Mouse (Mus musculus) midbrain, embryonic 12.5 days (tissue): ENCODE measurements around the gene Kif21b. TPM values are rescaled to one million over a fixed set of nuclear protein-coding genes. Genes with fewer than 3 reads are reported as not detected.

Source experiments
- ATAC-seq: fragments of 200-750 bp; cut with Nextera tagmentation; 2 replicates; pipeline ENCODE4 v1.8.0; 2017; ENCODE audit warnings: low read depth, moderate TSS enrichment, moderate library complexity; ENCODE audit not compliant: low FRiP score
- H3K27ac ChIP-seq: fragments of 300-500 bp; sonication (generic); replicated peaks from 2 replicates; pipeline ENCODE4 v1.5.1; 2016; ENCODE audit warnings: mild to moderate bottlenecking
- H3K27me3 ChIP-seq: fragments of 300-500 bp; sonication (generic); 2 replicates; pipeline ENCODE4 v1.6.1; 2016; ENCODE audit warnings: mild to moderate bottlenecking
- H3K36me3 ChIP-seq: fragments of 300-500 bp; sonication (generic); 2 replicates; pipeline ENCODE4 v1.6.1; 2016
- H3K4me1 ChIP-seq: fragments of 300-500 bp; sonication (generic); 2 replicates; pipeline ENCODE4 v1.6.1; 2016
- H3K4me2 ChIP-seq: fragments of 300-500 bp; sonication (generic); replicated peaks from 2 replicates; pipeline ENCODE4 v1.6.1; 2016; ENCODE audit warnings: mild to moderate bottlenecking, moderate library complexity
- H3K4me3 ChIP-seq: fragments of 300-500 bp; sonication (generic); 2 replicates; pipeline ENCODE4 v1.5.1; 2016; ENCODE audit warnings: mild to moderate bottlenecking
- H3K9ac ChIP-seq: fragments of 300-500 bp; sonication (generic); replicated peaks from 2 replicates; pipeline ENCODE4 v1.6.1; 2016; ENCODE audit warnings: mild to moderate bottlenecking, moderate library complexity
- H3K9me3 ChIP-seq: fragments of 300-500 bp; sonication (generic); 2 replicates; pipeline ENCODE4 v1.6.1; 2016; ENCODE audit warnings: mild to moderate bottlenecking
- WGBS: fragments of 180-500 bp; shearing (Covaris S2); methylation state at CpG from one replicate; pipeline ENCODE4 v1.1.7; 2016; 5-methylcytosine and 5-hydroxymethylcytosine counted together
- polyA plus RNA-seq: library from polyadenylated mRNA; unstranded; fragments of >200 nt; fragmentation: Nextera tagmentation; extraction: Ambion mirVana; gene quantifications from 2 replicates; pipeline ENCODE4 v1.2.1, GENCODE M21; 2016

Kif21b gene
- polyA plus RNA-seq, 1 experiment from 2014 or later, result 30.8 TPM

- no peaks in the 10 kb centered on the region for H3K9me3 ChIP-seq
- H3K4me3 ChIP-seq, result no peak overlapping the region
- H3K4me2 ChIP-seq, result no peak overlapping the region
- H3K36me3 ChIP-seq, result peaks cover 74% of the 10 kb centered on the region
- H3K9ac ChIP-seq, result no peak overlapping the region
- H3K4me1 ChIP-seq, result peaks cover 9% of the 10 kb centered on the region; the same call in 1 of the 2 replicates
- no peak overlapping the region for H3K27ac ChIP-seq
- H3K27me3 ChIP-seq, result no peaks in the 10 kb centered on the region
- 45% methylated on average over 2 of the region's 2 CpGs for WGBS
- ATAC-seq, result 0 out of 2 replicates have a peak, but pooled peaks have one; percentile 20
Measured at GRCm38 (mm10) chr1:136165436-136165835, 34.2 kb downstream of the Kif21b start.

- Histone ChIP-seq H3K4me2 (no peak overlapping the region), H3K27ac (no peak overlapping the region), H3K27me3 (no peaks in the 10 kb centered on the region), H3K4me3 (no peak overlapping the region), H3K4me1 (peaks cover 9% of the 10 kb centered on the region; the same call in 1 of the 2 replicates), H3K9ac (no peak overlapping the region), H3K36me3 (peaks cover 74% of the 10 kb centered on the region), H3K9me3 (no peaks in the 10 kb centered on the region)
- 73% methylated on average over 8 of the region's 8 CpGs for WGBS
- no peak for ATAC-seq
Measured at GRCm38 (mm10) chr1:136167657-136168056, 36.5 kb downstream of the Kif21b start.

GRCm38 (mm10) chr1:136170109-136170508 lies 38.9 kb downstream of the Kif21b start:
- Histone ChIP-seq H3K9me3 (no peaks in the 10 kb centered on the region), H3K27ac (no peak overlapping the region), H3K36me3 (peaks cover 71% of the 10 kb centered on the region), H3K4me3 (no peak overlapping the region), H3K4me2 (no peak overlapping the region), H3K4me1 (peaks cover 29% of the 10 kb centered on the region), H3K27me3 (peaks cover 8% of the 10 kb centered on the region; the same call in 1 of the 2 replicates), H3K9ac (no peak overlapping the region)
- ATAC-seq, result peak; percentile 76
- 9% methylated on average over 5 of the region's 5 CpGs for WGBS

DNA sequence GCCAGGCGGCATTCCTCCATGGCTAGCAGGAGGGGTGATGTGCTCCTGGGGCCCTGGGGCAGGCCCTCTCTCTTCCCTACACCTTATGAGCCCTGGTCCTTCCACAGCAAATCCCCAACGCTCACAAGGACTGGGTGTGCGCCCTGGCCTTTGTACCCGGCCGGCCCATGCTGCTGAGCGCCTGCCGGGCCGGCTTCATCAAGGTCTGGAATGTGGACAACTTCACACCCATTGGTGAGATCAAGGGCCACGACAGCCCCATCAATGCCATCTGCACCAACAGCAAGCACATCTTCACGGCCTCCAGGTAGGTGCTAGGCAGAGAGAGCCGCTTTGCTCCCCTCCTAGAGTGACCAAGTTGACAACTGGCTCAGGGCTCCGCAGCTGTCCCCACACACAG lies 41.5 kb downstream of the Kif21b start:
- H3K27ac ChIP-seq, result no peak overlapping the region

GRCm38 (mm10) chr1:136174101-136174606 lies 43.0 kb downstream of the Kif21b start:
- no peak overlapping the region for H3K27ac ChIP-seq
- H3K9ac ChIP-seq, result no peak overlapping the region
- 0 out of 2 replicates have a peak, but pooled peaks have one; percentile 3 for ATAC-seq
- peaks cover 68% of the 10 kb centered on the region for H3K36me3 ChIP-seq
- H3K27me3 ChIP-seq, result peaks cover 11% of the 10 kb centered on the region; the same call in 1 of the 2 replicates
- no peak overlapping the region for H3K4me3 ChIP-seq
- H3K4me1 ChIP-seq, result peaks cover 25% of the 10 kb centered on the region
- H3K9me3 ChIP-seq, result no peaks in the 10 kb centered on the region
- H3K4me2 ChIP-seq, result no peak overlapping the region; the same call in 1 of the 2 replicates
- 6% methylated on average over 13 of the region's 13 CpGs for WGBS

More for the DNA sequence above, 41.5 kb downstream of the Kif21b start:
- Histone ChIP-seq H3K4me1 (peaks cover 25% of the 10 kb centered on the region), H3K9ac (no peak overlapping the region), H3K4me3 (no peak overlapping the region), H3K27me3 (peaks cover 11% of the 10 kb centered on the region; the same call in 1 of the 2 replicates), H3K36me3 (peaks cover 83% of the 10 kb centered on the region), H3K4me2 (no peak overlapping the region), H3K9me3 (no peaks in the 10 kb centered on the region)
- no peak for ATAC-seq
- WGBS, result 74% methylated on average over 12 of the region's 12 CpGs

DNA sequence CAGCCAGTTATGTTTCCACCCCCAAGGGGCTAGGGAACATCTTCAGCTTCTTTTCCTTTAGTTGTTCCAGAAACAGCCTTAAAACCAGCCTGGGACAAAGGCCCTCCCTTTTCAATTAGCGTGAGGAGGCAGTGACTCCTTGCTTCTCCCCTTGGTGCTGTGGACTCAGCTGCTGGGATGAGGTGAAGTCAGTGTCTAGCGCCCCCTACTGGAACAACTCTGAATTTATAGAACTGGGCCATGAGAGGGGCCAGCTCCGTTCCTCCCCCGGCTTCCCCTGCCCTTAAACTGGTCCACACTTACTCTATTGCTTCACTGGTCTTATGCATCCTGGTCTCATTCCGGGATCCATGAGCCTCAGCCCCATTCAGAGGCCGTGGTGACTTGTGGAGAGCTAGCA lies 44.0 kb downstream of the Kif21b start:
- Histone ChIP-seq H3K4me3 (no peak overlapping the region), H3K27me3 (peaks cover 11% of the 10 kb centered on the region; the same call in 1 of the 2 replicates), H3K4me1 (peaks cover 25% of the 10 kb centered on the region), H3K4me2 (no peak overlapping the region), H3K9me3 (no peaks in the 10 kb centered on the region), H3K27ac (no peak overlapping the region), H3K9ac (no peak overlapping the region), H3K36me3 (peaks cover 64% of the 10 kb centered on the region)
- no peak for ATAC-seq
- 33% methylated on average over 6 of the region's 6 CpGs for WGBS

GRCm38 (mm10) chr1:136177085-136177484 lies 45.9 kb downstream of the Kif21b start:
- 80% methylated on average over 2 of the region's 2 CpGs for WGBS
- peaks cover 11% of the 10 kb centered on the region; the same call in 1 of the 2 replicates for H3K27me3 ChIP-seq
- H3K36me3 ChIP-seq, result peaks cover 48% of the 10 kb centered on the region
- no peak overlapping the region for H3K27ac ChIP-seq
- H3K9ac ChIP-seq, result no peak overlapping the region
- H3K4me2 ChIP-seq, result no peak overlapping the region
- no peak overlapping the region for H3K4me3 ChIP-seq
- no peak for ATAC-seq
- H3K4me1 ChIP-seq, result peaks cover 27% of the 10 kb centered on the region
- H3K9me3 ChIP-seq, result no peaks in the 10 kb centered on the region

GRCm38 (mm10) chr1:136178741-136179140 lies 47.6 kb downstream of the Kif21b start:
- Histone ChIP-seq H3K9ac (no peak overlapping the region), H3K27me3 (peaks cover 11% of the 10 kb centered on the region; the same call in 1 of the 2 replicates), H3K4me2 (no peak overlapping the region), H3K9me3 (no peaks in the 10 kb centered on the region), H3K27ac (no peak overlapping the region), H3K36me3 (peaks cover 35% of the 10 kb centered on the region), H3K4me3 (no peak overlapping the region), H3K4me1 (peaks cover 19% of the 10 kb centered on the region)
- 70% methylated on average over 6 of the region's 6 CpGs for WGBS
- ATAC-seq, result no peak

- H3K36me3 ChIP-seq, result peaks cover 26% of the 10 kb centered on the region
- no peak overlapping the region for H3K9ac ChIP-seq
- peaks cover 7% of the 10 kb centered on the region; the same call in 1 of the 2 replicates for H3K27me3 ChIP-seq
- no peak for ATAC-seq
- H3K9me3 ChIP-seq, result no peaks in the 10 kb centered on the region
- no peak overlapping the region for H3K4me2 ChIP-seq
- H3K4me1 ChIP-seq, result peaks cover 11% of the 10 kb centered on the region
- WGBS, result 75% methylated on average over 2 of the region's 2 CpGs
- H3K27ac ChIP-seq, result no peak overlapping the region
- H3K4me3 ChIP-seq, result no peak overlapping the region
Measured at GRCm38 (mm10) chr1:136179511-136180001, 48.4 kb downstream of the Kif21b start.

DNA sequence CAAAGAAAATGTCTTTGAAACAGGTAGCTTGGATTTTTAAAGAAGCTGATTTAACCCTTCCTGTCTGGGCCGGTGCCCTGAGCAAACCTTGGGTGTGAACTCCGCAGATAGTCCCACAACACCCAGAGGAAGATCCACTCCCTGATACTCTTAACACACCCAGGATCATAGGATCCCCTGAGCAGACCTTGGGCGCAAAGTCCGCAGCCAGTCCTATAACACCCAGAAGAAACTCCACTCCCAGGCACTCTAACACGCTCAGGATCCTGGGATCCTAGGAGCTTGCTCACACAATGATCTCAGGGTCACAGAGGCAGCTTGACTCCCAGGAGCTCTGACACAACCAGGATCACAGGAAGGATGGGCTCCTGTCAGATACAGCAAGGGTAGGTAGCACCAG lies 58.8 kb downstream of the Kif21b start:
- Histone ChIP-seq H3K27ac (no peak overlapping the region), H3K4me1 (no peaks in the 10 kb centered on the region), H3K36me3 (no peaks in the 10 kb centered on the region), H3K9ac (no peak overlapping the region), H3K4me3 (no peak overlapping the region), H3K9me3 (no peaks in the 10 kb centered on the region), H3K4me2 (no peak overlapping the region), H3K27me3 (no peaks in the 10 kb centered on the region)
- ATAC-seq, result no peak
- 90% methylated on average over 5 of the region's 5 CpGs for WGBS

GRCm38 (mm10) chr1:136212803-136213202 lies 81.6 kb downstream of the Kif21b start, which contains the start of gene Mroh3:
Gene Mroh3 (minus strand): TSS chr1:136212828.
- Histone ChIP-seq H3K9ac (no peak within 1 kb of the TSS), H3K9me3 (no peaks in the 10 kb centered on the region), H3K4me2 (no peak within 1 kb of the TSS), H3K4me3 (no peak within 1 kb of the TSS), H3K4me1 (no peaks in the 10 kb centered on the region), H3K27me3 (no peaks in the 10 kb centered on the region), H3K36me3 (peaks cover 23% of the 10 kb centered on the region), H3K27ac (no peak within 1 kb of the TSS)
- 35% methylated on average over 3 of the region's 3 CpGs for WGBS
- peak; percentile 38; the same call in 1 of the 2 replicates for ATAC-seq

DNA sequence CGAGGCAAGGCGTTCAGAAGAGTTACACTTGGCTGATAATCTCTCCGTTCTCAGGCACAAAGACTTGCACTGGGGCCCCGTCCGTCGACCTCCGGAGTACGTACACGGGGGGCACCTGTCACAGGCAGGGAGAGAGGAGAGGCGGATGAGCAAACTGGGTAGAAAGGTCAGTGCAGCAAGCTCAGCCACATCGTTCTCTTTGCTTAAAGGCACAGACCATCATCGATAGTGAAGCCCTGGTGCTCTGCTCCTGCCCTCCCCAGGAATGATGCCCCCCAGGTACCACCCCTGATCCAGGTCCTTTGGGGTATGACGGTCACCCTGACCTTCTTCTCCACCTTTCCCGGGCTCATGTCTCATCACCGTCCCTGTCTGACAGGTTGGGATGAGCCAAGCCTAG lies 83.1 kb downstream of the Kif21b start:
- H3K27ac ChIP-seq, result no peak overlapping the region
- no peak overlapping the region for H3K4me2 ChIP-seq
- H3K9me3 ChIP-seq, result no peaks in the 10 kb centered on the region
- H3K9ac ChIP-seq, result no peak overlapping the region
- no peaks in the 10 kb centered on the region for H3K4me1 ChIP-seq
- 78% methylated on average over 15 of the region's 15 CpGs for WGBS
- ATAC-seq, result no peak
- H3K27me3 ChIP-seq, result no peaks in the 10 kb centered on the region
- H3K36me3 ChIP-seq, result peaks cover 38% of the 10 kb centered on the region
- no peak overlapping the region for H3K4me3 ChIP-seq
